Mouse (Mus musculus): ENCODE results near the gene Zfp459. TPM values are rescaled to one million over a fixed set of nuclear protein-coding genes. Genes with fewer than 3 reads are reported as not detected.
"Not testable (repeated sequence)": the region's sequence is repeated elsewhere in the genome, so short reads cannot be mapped to it uniquely, and the experiment has no call there.

Zfp459 gene
- under 1 TPM; 0.16 to 0.36 TPM for total RNA-seq (2021)
- long read RNA-seq, experiment 1, result 0 reads
- long read RNA-seq, experiment 2, result 0 reads

- no peak for DNase-seq
Observed at GRCm38 (mm10) chr13:67421207-67421857, at the start of gene Zfp459. Gene Zfp459 (minus strand): TSS chr13:67421418.

- no peak for DNase-seq
Observed at GRCm38 (mm10) chr13:67469274-67469673, 48.1 kb upstream of the Zfp459 start.

- DNase-seq, result not testable (repeated sequence)
Observed at GRCm38 (mm10) chr13:67463506-67464185, 42.4 kb upstream of the Zfp459 start.

GRCm38 (mm10) chr13:67452021-67452309 lies 30.7 kb upstream of the Zfp459 start:
- DNase-seq, result no peak

GRCm38 (mm10) chr13:67451172-67452020 lies 30.2 kb upstream of the Zfp459 start, which contains the start of gene Zfp874a:
Gene Zfp874a (minus strand): TSS chr13:67451624.
- DNase-seq, result peak; percentile 87

- DNase-seq, result not testable (repeated sequence)
Observed at GRCm38 (mm10) chr13:67437095-67437494, 15.9 kb upstream of the Zfp459 start.

- DNase-seq, result no peak
Observed at GRCm38 (mm10) chr13:67428116-67428515, 6.9 kb upstream of the Zfp459 start.

- DNase-seq, result not testable (repeated sequence)
Observed at GRCm38 (mm10) chr13:67425699-67426098, 4.5 kb upstream of the Zfp459 start.

- not testable (repeated sequence) for DNase-seq
Observed at GRCm38 (mm10) chr13:67422532-67422931, 1.3 kb upstream of the Zfp459 start.

- no peak for DNase-seq
Observed at GRCm38 (mm10) chr13:67420558-67421206, 536 bp downstream of the Zfp459 start.

GRCm38 (mm10) chr13:67416811-67417210 lies 4.4 kb downstream of the Zfp459 start:
- DNase-seq, result no peak

GRCm38 (mm10) chr13:67415759-67416158 lies 5.5 kb downstream of the Zfp459 start:
- DNase-seq, result no peak

GRCm38 (mm10) chr13:67413634-67414033 lies 7.6 kb downstream of the Zfp459 start:
- not testable (repeated sequence) for DNase-seq

- peak; percentile 63 for DNase-seq
Observed at GRCm38 (mm10) chr13:67399183-67399903, 21.9 kb downstream of the Zfp459 start, which contains the start of gene Zfp429. Gene Zfp429 (minus strand): TSS chr13:67399819.

- DNase-seq, result not testable (repeated sequence)
Observed at GRCm38 (mm10) chr13:67376255-67376654, 45.0 kb downstream of the Zfp459 start.

- peak; percentile 57 for DNase-seq
Observed at GRCm38 (mm10) chr13:67375050-67375911, 45.9 kb downstream of the Zfp459 start, which contains the start of the genes Gm28041 and Zfp456. Gene Gm28041 (minus strand): TSS chr13:67375733. Gene Zfp456 (minus strand): TSS chr13:67375810.

- DNase-seq, result peak; percentile 81
Observed at GRCm38 (mm10) chr13:67360131-67360744, 61.0 kb downstream of the Zfp459 start, which contains the start of the genes Gm28044 and Zfp953. Gene Gm28044 (minus strand): TSS chr13:67360536. Gene Zfp953 (minus strand): TSS chr13:67360605.

Measured in gastrocnemius, postnatal 25 days (tissue).